Mouse (Mus musculus): ENCODE results near the gene Tdpoz2. TPM values are rescaled to one million over a fixed set of nuclear protein-coding genes. Genes with fewer than 3 reads are reported as not detected.
"Not testable (repeated sequence)": the region's sequence is repeated elsewhere in the genome, so short reads cannot be mapped to it uniquely, and the experiment has no call there.

Tdpoz2 gene
- not detected in 2 replicates for polyA plus RNA-seq (2016; fragmentation: Nextera tagmentation; extraction: Ambion mirVana)

DNA sequence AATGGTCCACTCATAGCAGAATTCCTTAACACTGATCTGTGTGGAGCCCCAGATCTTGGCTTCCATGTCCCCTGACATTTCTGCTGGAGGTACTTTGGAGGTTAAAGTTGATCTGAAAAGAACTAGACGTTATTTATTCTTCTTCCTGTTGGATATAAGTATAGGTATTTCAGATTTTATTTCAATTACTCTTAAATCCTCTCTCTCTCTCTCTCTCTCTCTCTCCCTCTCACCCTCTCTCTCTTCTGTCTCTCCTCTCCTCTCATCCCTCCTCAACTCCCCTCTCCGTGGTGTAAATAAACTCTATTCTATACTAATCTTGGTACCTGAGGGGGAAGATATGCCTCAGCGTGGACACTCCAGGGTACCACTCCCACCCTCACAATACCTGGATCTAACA is at the start of gene Tdpoz2:
TSS of gene Tdpoz2 (minus strand) at position 101 of the 400 bp plus-strand sequence.
- WGBS, result 79% methylated on average over 3 of the region's 3 CpGs
- Histone ChIP-seq H3K27me3 (ENCODE audit: insufficient read depth, poor library complexity, severe bottlenecking) (no peaks in the 10 kb centered on the region), H3K9me3 (no peaks in the 10 kb centered on the region), H3K36me3 (no peaks in the 10 kb centered on the region), H3K4me3 (no peak within 1 kb of the TSS), H3K27ac (no peak within 1 kb of the TSS), H3K4me1 (no peaks in the 10 kb centered on the region)
- DNase-seq (ENCODE audit: low spot score), result no peak

DNA sequence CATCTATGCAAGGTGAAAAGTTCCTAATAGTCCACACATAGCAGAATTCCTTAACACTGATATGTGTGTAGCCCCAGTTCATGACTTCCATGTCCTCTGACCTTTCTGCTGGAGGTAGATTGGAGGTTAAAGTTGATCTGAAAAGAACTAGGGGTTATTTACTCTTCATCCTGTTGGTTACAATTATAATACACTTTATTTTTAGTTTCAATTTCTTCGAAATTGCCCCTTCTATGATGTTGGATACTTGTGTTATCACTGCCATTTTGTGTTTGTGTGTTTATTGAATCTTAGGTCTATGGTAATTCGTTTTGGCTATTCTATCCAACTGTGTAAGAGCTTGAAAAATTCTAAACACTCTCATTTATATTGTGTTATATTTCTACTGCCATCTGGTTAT is 40.5 kb upstream of the Tdpoz2 start, which contains the start of gene Gm37596:
TSS of gene Gm37596 (minus strand) at position 101 of the 400 bp plus-strand sequence.
- H3K9me3 ChIP-seq; H3K4me3 ChIP-seq; DNase-seq (ENCODE audit: low spot score); H3K27ac ChIP-seq; H3K36me3 ChIP-seq; H3K4me1 ChIP-seq; H3K27me3 ChIP-seq (ENCODE audit: insufficient read depth, poor library complexity, severe bottlenecking): not testable (repeated sequence)
- 71% methylated on average over 1 of the region's 2 CpGs for WGBS

DNA sequence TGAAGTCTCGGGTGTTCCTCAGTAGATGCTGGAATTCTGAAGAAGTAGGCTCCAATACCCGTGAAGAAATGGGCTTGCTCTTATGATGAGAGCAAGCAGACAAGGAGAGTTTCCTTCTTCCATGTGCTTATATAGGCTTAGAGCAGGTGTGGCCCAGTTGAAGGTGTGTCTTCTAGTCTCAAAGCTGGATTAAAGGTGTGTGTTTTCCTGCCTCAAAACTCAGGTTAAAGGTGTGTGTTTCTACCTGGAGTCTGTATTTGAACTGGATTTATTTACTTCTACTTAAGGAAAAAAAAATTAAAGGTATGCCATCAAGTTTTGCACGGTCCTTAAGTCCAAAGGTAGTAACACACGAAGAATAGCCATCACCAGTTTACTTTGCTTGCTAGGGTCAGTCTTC is 23.7 kb upstream of the Tdpoz2 start, which contains the start of gene Tdpoz1:
TSS of gene Tdpoz1 (minus strand) at position 101 of the 400 bp plus-strand sequence.
- H3K36me3 ChIP-seq; H3K27me3 ChIP-seq (ENCODE audit: insufficient read depth, poor library complexity, severe bottlenecking); H3K4me3 ChIP-seq; H3K9me3 ChIP-seq; DNase-seq (ENCODE audit: low spot score); H3K4me1 ChIP-seq; H3K27ac ChIP-seq: not testable (repeated sequence)
- WGBS, result 80% methylated on average over 2 of the region's 4 CpGs

GRCm38 (mm10) chr3:93670805-93671503 is 18.5 kb upstream of the Tdpoz2 start:
- H3K27ac ChIP-seq; H3K4me1 ChIP-seq; H3K27me3 ChIP-seq (ENCODE audit: insufficient read depth, poor library complexity, severe bottlenecking); DNase-seq (ENCODE audit: low spot score); H3K36me3 ChIP-seq; H3K9me3 ChIP-seq; H3K4me3 ChIP-seq: not testable (repeated sequence)
- WGBS, result 74% methylated on average over 5 of the region's 6 CpGs

DNA sequence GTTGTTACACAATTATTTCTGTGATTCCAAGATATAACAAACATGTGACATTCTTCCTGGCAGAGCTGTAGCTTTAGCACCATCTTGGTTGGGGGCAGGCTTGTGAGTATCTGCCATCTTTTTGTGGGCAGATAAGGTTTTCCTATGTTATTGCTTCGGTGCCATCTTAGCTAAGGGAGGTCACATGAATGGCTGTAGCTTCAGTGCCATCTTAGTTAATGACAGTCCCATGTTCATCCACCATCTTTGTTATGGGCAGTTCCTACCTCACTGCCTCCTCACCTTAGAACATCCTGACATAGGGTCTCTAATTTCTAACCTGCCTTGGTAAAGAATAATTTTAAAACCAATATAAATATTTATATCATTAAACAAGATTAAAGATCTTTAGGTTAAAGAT is 1.8 kb upstream of the Tdpoz2 start:
- WGBS, result 58% methylated on average over 1 of the region's 1 CpGs
- H3K4me1 ChIP-seq, result no peaks in the 10 kb centered on the region
- no peaks in the 10 kb centered on the region for H3K9me3 ChIP-seq
- H3K27ac ChIP-seq, result no peak overlapping the region
- no peaks in the 10 kb centered on the region for H3K27me3 ChIP-seq (ENCODE audit: insufficient read depth, poor library complexity, severe bottlenecking)
- no peaks in the 10 kb centered on the region for H3K36me3 ChIP-seq
- no peak overlapping the region for H3K4me3 ChIP-seq
- no peak for DNase-seq (ENCODE audit: low spot score)

GRCm38 (mm10) chr3:93630917-93631714 is 21.4 kb downstream of the Tdpoz2 start:
- H3K4me3 ChIP-seq, result not testable (repeated sequence)

GRCm38 (mm10) chr3:93608970-93609369 is 43.5 kb downstream of the Tdpoz2 start:
- H3K36me3 ChIP-seq; DNase-seq (ENCODE audit: low spot score); H3K4me3 ChIP-seq; H3K4me1 ChIP-seq; H3K27me3 ChIP-seq (ENCODE audit: insufficient read depth, poor library complexity, severe bottlenecking); H3K9me3 ChIP-seq; H3K27ac ChIP-seq: not testable (repeated sequence)

More at GRCm38 (mm10) chr3:93630917-93631714, 21.4 kb downstream of the Tdpoz2 start:
- not testable (repeated sequence) for H3K27me3 ChIP-seq (ENCODE audit: insufficient read depth, poor library complexity, severe bottlenecking); H3K36me3 ChIP-seq; H3K27ac ChIP-seq; H3K4me1 ChIP-seq; H3K9me3 ChIP-seq; DNase-seq (ENCODE audit: low spot score)
- 61% methylated on average over 4 of the region's 4 CpGs for WGBS

GRCm38 (mm10) chr3:93601903-93602302 is 50.6 kb downstream of the Tdpoz2 start:
- no peaks in the 10 kb centered on the region for H3K27me3 ChIP-seq (ENCODE audit: insufficient read depth, poor library complexity, severe bottlenecking)
- WGBS, result 78% methylated on average over 1 of the region's 1 CpGs
- no peaks in the 10 kb centered on the region for H3K4me1 ChIP-seq
- H3K4me3 ChIP-seq, result no peak overlapping the region
- no peaks in the 10 kb centered on the region for H3K9me3 ChIP-seq
- no peak for DNase-seq (ENCODE audit: low spot score)
- no peaks in the 10 kb centered on the region for H3K36me3 ChIP-seq
- no peak overlapping the region for H3K27ac ChIP-seq

Other genes starting within 250 kb of the Tdpoz2 start
- 0.20 and 0.38 TPM in 2 replicates for gene Tchh, start 210.4 kb downstream of the Tdpoz2 start, polyA plus RNA-seq (2016; fragmentation: Nextera tagmentation; extraction: Ambion mirVana)
- gene Tchhl1, start 183.9 kb downstream of the Tdpoz2 start, polyA plus RNA-seq (2016; fragmentation: Nextera tagmentation; extraction: Ambion mirVana), result not detected in 2 replicates
- gene S100a11, start 132.2 kb downstream of the Tdpoz2 start, polyA plus RNA-seq (2016; fragmentation: Nextera tagmentation; extraction: Ambion mirVana), result 430 and 549 TPM in 2 replicates
- gene S100a10, start 97.6 kb downstream of the Tdpoz2 start, polyA plus RNA-seq (2016; fragmentation: Nextera tagmentation; extraction: Ambion mirVana), result 192 and 203 TPM in 2 replicates
- not detected in 2 replicates for gene Tdpoz1, start 23.6 kb upstream of the Tdpoz2 start, polyA plus RNA-seq (2016; fragmentation: Nextera tagmentation; extraction: Ambion mirVana)
- gene Gm37596, start 40.4 kb upstream of the Tdpoz2 start, polyA plus RNA-seq (2016; fragmentation: Nextera tagmentation; extraction: Ambion mirVana), result not detected in 2 replicates
- not detected in 2 replicates for gene Gm5773, start 120.3 kb upstream of the Tdpoz2 start, polyA plus RNA-seq (2016; fragmentation: Nextera tagmentation; extraction: Ambion mirVana)
- not detected in 2 replicates for gene Tdpoz4, start 143.7 kb upstream of the Tdpoz2 start, polyA plus RNA-seq (2016; fragmentation: Nextera tagmentation; extraction: Ambion mirVana)
- gene Tdpoz3, start 173.3 kb upstream of the Tdpoz2 start, polyA plus RNA-seq (2016; fragmentation: Nextera tagmentation; extraction: Ambion mirVana), result not detected in 2 replicates

Data from heart, embryonic 10.5 days (tissue).